Mouse (Mus musculus) lung, postnatal 25 days (tissue): Measurements from ENCODE around the gene Fads1.
A peak's percentile ranks its signal among the peaks of the same experiment; 100 is the strongest.

Experiments used
- DNase-seq: peaks from one replicate; pipeline ENCODE4 v3.0.0; 2022; ENCODE audit warnings: low spot score

Gene Fads1

DNA sequence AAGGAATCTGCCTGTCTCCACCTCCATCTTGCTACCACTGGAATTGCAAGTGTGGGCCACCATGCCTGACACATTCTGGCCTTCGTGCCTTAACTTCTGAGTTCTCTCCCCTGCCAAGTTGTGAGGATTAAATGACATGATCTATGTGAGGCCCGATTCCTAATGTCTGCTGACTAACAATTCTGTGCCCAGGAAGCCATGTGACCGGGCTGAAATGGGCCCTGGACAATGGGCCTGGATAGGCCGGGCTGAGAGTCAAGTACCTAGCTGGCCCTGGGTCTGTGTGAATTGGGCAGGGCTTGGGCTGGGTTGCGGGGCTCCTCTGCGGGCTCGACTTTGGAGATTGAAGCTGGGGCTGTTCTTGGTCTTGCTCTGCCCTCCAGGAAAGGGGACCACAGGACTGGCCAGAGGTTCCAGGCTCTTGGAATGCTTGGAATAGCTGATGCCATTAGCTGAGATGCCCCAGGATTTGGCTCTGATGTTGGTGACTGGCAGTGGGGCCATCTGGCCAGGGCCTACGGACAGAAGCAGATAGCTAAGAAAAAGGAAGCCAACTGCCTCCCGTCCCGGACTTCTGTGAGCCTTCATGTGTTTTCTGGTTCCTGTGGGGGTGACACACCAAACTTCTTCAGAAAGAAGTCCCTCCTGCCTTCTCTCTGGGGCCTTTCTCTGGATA, 31.2 kb downstream of the Fads1 start:
- no peak for DNase-seq

DNA sequence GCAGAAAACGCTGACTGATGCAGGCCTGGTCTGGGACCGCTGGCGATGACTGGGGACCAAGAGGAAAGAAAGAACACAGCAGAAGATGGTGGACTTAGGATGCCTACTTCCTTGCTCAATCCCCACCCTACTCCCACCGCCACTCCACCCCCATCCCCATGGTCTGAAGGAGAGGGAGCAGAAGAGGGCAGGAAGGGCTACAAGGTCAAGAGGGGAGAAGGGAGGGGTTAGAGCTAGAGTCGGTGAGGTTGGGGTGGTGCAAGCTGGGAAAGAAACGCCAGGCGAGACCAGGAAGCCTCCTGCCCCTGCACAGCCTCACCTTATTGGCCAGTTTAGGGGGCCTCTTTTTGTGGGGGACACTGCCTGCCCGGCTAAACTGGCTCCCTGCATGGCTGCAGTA, 33.4 kb downstream of the Fads1 start:
- DNase-seq: no peak

DNA sequence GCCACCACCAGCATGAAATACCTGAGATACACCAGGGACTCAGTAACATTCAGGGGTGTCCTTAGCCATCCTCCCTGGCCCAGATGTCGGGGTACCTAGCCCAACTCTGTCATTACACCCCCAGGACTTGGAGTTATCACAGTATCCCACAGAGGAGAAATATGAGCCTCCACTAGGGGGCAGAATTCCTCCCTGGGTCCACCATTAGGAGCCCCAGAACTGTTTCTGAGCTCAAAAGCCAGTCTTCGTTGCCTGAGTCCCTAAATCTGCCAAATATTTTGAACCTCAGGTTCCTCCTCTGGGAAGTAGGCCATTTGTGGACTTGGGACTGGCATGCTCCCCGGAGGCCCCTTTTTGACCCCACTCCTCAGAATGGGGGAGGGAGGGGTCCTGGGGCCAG, 36.4 kb downstream of the Fads1 start:
- peak; percentile 52 for DNase-seq

DNA sequence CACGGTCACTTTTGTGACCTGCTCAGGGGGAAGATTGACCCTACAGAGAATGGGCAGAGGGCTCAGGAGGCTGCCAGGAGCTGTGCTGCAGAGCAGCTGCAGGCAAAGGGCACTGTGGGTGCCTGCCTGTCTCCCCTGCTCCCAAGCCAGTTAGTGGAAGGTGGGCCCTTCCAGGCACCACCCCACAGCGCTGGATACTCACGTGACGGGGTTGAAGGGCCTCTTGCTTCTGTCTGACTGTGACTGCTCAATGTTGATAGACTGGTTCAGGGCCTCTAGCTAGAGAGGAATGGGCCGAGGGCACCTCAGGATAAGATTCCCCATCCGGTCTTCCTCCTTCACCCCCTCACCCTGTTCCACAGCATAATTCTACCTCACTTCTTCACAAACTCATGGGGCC, 36.9 kb downstream of the Fads1 start:
- no peak for DNase-seq

DNA sequence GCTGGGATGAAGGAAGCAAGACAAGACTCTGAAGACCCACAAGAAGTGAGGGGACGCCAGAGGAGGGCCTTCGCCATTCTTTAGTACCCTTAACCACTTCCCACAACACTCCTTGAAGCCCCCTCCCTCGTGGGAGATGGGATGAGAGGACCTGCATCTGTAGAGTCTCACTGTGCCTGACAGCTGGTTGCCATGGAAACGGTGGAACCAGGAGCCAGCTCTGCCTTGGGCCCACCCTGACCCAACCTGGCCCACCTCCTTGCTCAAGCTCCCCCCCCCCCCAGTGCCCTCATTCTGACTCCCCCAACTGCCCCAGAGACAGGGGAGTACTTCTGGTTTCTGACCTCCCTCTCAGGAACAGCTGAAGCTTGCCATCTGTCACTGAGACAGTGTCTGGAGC, 38.9 kb downstream of the Fads1 start:
- no peak for DNase-seq

DNA sequence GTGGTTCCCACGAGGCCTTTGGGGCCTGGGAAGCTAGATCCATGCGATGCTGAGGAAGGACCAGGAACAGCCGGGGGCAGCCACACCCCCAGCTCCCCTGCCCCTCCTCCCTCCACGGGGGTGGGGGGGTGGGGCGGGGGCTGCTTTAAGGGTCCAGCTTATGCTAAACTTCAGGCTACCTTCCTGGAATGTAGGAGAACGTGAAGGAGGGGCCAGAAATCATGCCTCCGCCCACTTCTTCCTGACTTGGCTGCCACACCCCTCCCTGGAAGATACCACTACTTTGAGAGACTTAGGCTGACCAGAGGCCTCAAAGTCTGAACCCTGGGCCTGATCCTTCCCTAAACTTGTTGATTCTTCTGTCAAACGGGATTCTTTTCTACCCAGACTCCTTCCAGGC, 40.0 kb downstream of the Fads1 start:
- no peak for DNase-seq

DNA sequence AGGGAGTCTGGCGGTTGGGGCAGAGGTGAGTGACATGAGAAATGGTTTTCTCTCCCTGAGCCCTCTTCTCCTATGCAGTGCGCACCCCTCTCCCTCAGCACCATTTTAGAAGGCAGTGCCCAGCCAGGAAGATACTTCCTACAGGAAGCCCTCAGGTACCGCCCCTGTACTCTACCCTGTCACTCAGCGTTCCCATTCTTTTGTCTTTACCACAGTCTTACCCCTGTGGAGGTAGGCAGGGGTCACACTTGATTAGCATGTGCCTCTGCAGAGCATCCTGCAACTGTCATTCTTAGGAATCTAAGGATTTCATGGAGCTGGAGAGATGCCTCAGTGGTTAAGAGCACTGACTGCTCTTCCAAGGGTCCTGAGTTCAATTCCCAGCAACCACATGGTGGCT, 40.9 kb downstream of the Fads1 start:
- DNase-seq: no peak

DNA sequence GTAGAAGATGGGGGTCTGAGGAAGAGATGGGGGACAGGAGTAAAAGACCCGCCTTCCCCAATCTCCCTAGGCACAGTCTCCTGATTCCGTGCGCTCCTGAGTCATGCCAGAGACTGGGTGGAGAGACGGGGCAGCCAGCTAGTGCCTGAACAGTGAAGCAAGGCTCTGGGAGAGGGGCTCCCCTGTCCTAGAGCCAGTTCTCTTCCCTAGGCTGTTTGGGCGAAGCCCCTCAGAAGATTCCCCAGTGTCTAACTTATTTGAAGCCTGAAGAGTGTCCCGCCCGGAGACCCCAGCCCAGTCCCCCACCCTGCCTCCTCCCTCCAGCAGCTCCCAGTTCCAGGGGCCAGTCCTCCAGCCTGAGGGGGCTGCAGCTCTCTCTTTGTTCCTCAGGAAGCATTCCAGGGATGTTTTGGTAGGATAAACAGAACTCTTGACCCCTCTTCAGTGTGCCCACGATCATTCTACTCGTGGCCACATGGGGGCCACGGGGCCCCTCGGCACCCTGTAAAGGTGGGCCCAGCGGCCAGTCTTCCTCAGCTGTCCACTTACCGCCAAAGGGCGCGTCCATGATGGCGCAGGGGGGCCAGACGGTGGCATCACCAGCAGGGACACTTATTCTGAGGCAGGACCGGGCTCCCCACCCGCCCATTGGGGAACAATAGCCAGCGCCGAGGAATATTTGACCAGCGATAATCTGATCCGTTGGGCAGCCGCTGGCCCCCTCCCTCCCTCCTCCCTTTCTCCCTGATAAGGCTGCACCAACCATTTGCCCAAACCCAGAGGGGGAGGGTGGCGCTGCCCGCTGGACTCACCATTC, 42.2 kb downstream of the Fads1 start:
- no peak for DNase-seq

DNA sequence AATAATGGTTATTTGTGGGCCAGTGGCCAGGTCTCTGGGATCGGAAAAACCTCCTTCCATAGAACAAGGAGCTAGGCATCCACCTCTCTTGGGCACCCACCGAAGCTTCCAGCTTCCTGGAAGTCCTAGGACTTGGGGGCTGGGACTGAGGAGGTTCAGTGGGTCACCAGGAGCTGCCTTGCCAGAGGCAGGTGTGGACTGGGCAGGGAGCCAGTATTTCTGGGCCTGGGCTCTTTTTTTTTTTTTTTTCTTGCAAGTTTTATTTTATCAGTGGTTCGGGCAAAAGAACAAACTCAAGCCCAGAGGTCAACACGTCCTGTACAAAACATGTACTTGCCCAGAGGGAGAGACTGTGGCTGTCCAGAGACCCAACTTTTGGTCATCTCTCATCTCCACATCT, 43.1 kb downstream of the Fads1 start:
- DNase-seq: no peak

DNA sequence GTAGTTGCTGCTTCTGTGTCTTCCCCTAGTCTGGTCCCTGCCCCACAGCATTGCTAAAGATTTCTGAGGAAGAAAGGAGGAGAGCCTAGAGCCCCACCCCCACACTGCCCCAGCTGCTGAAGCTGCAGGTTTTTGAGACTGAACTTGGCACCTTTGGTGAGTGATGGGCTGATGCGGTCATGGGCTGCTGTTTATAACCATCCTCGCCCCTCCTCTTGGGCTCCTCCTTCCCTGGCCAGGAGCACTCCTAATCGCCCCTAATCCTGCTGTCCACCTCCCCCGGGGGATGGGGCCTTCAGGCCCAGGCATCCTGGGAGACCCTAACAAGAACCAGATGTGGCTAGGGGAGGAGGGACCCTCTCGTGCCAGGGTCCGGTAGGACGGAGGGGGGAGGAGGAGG, 48.3 kb downstream of the Fads1 start:
- DNase-seq: no peak

DNA sequence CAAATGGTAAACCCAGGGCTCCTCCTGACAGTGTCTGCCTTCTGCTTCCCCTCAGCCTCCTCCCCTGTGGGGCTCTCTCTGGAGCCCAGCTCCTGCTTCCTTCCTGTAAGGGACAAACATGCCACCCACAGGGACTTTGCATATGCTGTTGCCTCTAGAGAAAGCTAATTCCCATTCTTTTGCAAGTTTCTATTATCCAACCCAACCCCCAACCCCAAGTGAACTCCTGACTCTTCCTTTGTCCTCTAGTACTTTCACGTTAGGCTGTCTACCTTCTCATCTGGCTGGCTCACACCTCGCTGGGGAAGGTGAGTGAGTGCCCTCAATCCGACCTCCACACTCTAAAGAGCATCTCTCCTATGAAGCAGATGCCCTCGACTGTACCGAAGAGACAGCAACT, 49.2 kb downstream of the Fads1 start:
- no peak for DNase-seq

DNA sequence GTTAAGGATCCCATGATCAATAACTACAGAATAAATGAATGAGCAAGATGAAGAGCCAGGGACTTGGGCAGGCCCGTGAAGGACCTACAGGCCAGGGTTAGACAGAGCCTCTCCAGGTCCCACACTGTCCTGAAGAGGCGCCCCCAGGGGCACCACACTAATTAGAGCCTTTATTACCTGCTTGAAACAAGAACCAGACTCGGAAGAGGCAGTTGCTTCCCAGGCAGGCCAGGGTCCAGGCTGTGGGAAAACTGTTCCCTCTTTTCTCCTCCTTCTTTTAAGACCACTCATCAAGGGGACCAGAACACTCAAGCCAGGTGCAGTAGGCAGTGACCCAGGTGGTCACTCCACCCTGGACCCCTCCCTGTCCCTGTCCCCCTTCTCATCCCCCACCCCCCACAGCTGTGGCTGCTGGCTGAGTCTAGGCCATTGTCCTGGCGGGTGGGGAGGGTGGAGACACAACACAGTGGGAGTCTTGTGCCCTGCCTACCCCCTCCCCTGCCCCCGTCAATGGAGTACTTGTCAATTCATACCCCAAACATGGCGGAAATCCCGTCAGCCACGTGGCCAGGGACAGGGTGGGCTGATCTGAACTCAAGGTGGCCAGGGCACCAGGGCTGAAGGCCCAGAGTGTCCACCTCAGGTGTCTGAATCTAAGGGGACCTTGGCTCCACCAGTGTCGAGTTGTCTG, 49.8 kb downstream of the Fads1 start:
- no peak for DNase-seq

DNA sequence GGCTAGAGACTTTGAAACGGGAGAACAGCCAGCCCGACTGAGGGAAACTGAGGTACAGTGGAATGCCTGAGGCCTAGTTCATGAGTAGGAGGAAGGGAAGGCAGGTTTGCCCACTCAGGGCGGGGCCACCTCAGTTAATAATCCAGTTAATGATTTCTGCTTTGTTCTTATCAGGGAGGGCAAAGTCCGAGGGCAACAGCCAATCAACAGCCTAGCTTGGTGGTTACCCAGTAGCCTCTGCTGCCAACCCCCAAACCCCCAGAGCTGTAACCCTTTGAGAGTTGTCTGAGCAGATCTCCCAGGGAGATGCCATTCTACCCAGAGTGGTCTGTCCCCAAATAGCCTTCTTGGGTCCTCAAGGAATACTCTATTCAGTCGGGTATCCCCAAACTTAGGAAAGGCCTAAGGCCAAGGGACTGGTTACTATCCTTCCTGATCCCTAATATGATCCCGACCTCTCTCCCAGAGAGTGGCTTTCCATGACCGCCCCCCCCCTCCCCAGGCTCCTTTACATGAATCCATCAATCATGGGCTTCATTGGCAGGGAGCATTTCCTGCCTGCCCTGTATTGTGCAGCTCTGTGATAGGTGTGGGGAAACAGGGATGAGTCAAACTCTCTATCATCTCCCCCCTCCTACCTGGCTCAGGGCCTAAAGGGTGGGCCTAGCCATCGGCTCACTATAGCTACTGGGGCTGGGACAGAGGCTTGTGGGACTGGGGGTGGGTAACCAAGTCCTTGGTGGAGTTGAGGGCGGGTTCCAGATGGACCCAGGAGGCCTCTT, 53.3 kb downstream of the Fads1 start:
- no peak for DNase-seq

DNA sequence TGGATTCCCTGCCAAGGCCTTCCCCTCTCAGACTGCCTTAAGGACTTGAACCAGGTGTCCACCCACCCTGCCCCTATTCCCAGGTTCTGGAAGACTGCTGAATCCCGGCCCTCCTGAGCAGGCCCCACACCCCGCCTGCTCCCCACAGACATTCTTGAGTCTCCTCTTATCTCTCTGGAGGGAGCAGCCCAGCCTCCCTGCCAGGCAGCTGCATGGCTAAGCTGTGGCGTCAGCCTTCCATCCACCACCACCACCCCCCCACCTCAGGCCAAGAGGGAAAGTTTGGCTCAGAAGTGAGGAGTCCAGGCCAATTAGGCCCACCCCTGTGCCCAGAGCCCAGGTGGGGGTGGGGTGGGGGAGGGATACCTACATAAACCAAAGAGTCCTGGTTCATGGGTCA, 55.8 kb downstream of the Fads1 start:
- DNase-seq: peak; percentile 28

DNA sequence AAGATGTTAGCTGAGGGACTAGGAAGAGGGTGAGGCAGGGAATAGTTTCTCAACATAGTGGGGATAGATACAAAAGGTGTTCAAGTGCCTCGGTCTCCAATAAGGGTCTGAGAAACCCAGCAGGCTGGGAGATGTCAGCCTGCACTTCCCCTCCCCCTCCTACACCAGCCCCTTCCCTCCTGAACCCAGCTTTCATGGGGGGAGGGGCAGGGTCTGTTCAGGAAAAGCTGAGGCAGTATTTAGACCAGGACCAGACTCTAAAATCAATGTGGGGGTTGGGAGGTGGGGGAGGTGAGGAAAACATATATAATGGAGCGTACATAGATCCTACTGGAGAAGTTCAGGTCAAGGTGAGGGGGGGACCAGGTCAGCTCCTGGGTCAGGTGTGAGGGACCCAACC, 56.7 kb downstream of the Fads1 start:
- DNase-seq: no peak

DNA sequence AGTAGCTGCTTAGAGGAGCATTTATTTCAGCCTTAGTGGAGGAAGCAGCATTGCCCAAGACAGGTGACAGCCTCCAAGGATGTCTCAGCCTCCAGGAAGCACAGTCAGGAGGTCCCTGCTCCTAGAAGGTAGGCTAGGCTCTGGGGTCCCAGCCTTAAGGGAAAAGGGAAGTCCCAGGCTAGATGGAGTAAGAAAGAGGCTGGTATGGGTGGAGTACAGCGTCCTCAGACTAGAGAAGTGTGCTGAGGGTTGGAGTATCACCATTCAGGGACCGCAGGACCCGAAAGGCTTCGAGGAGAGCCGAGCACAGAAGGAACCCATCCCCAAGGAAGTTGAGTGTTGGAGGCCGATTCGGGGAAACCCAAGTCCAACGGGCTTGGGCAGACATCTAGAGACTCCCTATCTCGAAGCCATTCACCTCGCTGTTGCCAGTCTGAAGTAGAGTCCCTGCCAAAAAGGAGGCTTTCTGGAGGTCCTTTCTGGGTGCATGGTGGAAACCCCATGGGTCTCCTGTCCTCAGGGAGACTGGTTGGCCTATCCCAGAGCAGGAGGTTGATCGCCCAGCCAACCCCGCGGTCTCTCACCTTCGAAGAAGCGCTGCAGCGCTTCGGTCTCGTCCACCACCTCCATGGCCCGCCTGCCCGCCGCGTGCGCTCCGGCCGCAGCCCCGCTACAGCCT, 57.4 kb downstream of the Fads1 start:
- no peak for DNase-seq

DNA sequence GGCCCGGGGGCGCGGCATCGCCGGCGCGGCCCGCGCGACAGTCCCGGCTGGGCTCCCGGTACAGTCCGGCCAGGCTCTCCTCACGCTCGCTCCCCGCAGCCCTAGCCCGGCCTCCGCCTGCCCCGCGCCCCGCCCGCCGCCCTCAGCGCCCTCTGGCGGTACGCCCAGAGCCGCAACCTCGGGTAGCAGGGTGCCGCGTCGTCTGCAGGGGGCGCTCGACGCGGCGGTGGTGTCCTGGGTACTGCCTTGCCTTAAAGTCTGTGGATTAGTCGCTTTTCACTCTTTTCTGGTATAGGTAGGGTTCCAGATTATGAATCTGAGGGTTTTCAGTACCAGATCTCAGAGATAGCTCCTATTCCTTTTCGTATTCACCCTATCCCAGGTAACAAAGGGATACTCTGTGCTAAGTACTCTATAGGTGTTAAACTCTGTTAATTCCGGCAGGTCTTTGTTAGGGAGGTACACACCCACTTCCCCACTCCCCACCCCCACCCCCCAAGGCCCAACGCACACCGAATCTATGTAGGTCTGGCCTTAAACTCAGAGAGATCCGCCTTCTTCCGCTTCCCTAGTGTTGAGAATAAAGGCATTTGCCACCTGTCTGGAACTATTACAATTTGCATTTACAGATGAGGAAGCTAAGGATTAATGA, 58.1 kb downstream of the Fads1 start, which contains the start of gene Myrf:
Gene Myrf, minus strand, starts transcription at position 95 of the 652 bp plus-strand sequence.
- peak; percentile 77 for DNase-seq

DNA sequence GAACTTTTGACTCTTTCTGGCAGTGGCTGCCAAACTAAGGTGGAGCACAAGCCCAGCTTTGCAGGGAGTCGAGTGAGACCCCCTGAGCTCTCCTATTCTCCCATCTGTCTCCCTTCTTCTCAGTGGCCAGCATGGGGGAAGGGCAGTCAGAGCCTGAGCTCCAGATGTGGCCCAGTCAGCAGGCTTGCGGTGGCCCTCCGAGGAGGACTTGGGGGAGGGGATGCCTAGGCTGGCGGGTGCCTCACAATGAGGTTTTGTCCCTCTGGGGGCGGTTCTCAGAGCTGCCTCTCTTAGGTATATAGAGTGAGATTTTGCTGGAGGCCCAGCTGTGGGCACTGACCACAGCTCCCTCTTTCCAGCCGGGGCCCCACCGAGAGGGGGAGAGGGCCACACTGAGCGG, 60.2 kb downstream of the Fads1 start:
- no peak for DNase-seq

DNA sequence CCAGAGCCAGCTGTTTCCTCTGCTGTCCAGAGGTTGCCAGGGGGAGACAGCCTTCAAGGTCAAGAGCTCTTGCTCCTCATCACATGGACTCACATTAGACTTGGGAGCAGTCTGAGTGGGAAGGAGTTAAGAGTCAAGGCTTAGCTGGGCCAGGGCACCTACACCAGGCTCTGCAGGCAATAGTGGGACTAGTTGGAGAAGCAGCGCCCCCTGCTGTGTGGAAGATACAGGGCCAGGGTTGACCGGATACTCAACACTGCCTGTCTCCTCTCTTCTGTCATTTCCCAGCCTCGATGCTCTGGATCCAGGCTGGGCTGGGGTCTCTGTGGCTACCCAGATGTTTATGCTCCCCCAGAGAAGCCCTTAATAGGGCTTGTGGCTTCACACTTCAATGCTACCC, 61.5 kb downstream of the Fads1 start:
- no peak for DNase-seq
